Mouse (Mus musculus) testis, adult 2 months (tissue): ENCODE data around the gene Frg2f1.

Experiments
- CTCF ChIP-seq: fragments of 200-500 bp; IDR thresholded peaks from 2 replicates; pipeline ENCODE4 v1.5.1; 2012; ENCODE audit warnings: low read depth, mild to moderate bottlenecking, inconsistent platforms, low read length, moderate library complexity; ENCODE audit not compliant: control insufficient read depth, insufficient read depth, insufficient replicate concordance
- POLR2A ChIP-seq: fragments of 200-500 bp; IDR thresholded peaks from 2 replicates; pipeline ENCODE4 v1.6.1; 2012; ENCODE audit warnings: low read depth, mild to moderate bottlenecking, inconsistent platforms, low read length, moderate library complexity; ENCODE audit not compliant: control insufficient read depth

- TF ChIP-seq CTCF (no peak), POLR2A (no peak)
Observed at GRCm38 (mm10) chr4:119563136-119563535, 23.8 kb upstream of the Frg2f1 start.
